Mouse (Mus musculus): ENCODE results near the gene Cdkl5. TPM values are rescaled to one million over a fixed set of nuclear protein-coding genes. Genes with fewer than 3 reads are reported as not detected.

Cdkl5 gene
- 2.2 to 2.7 TPM (median 2.6 TPM) in 4 replicates for total RNA-seq (2023)

GRCm38 (mm10) chrX:160994543-160995121, at the start of gene Cdkl5:
Gene Cdkl5, minus strand, starts transcription at chrX:160994704.

GRCm38 (mm10) chrX:160906952-160907351, 87.6 kb downstream of the Cdkl5 start, which contains the start of gene Gja6:
Gene Gja6, minus strand, starts transcription at chrX:160907052.

GRCm38 (mm10) chrX:160767713-160768112, 226.8 kb downstream of the Cdkl5 start, which contains the start of gene Rs1:
Gene Rs1, plus strand, starts transcription at chrX:160768013.

GRCm38 (mm10) chrX:160735650-160736049, 258.9 kb downstream of the Cdkl5 start, which contains the start of gene Ppef1:
Gene Ppef1, minus strand, starts transcription at chrX:160735765.

Other genes starting within 250 kb of the Cdkl5 start
- not detected in 4 replicates for gene Rs1, start 226.7 kb downstream of the Cdkl5 start, total RNA-seq (2023)
- 0.37 to 0.49 TPM (median 0.44 TPM) in 3 of 4 replicates, not detected in the other for gene Gja6, start 87.7 kb downstream of the Cdkl5 start, total RNA-seq (2023)
- gene Scml2, start 122.5 kb upstream of the Cdkl5 start, total RNA-seq (2023), result 0.19 TPM in 1 of 4 replicates, not detected in the others